In the genomic region with DNA sequence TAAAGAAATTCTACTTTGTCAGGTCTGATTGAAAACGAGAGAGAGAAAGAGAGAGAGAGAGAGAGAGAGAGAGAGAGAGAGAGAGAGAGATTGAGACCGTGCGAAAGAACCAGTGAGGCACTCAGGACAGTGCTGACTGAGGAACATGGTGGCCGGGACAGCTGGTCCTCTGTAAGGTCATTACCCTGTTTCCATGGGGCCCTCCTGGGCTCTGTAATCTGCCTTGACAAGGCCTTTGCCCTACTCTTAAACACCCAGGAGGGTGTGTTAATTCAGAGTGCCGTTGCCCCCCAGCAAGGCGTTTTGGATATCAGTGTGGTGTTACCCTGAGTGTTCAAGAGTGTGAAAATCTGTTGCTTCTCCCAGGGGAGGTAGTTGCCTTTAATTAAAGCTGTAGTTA, we compare ENCODE assay signal across 14 mouse cellular contexts.
DNase-seq lines count a peak whose midpoint lies in the region; ATAC-seq and TF ChIP-seq lines count a peak whose summit lies in the region.
"Had no signal": no experiment of that assay in that cellular context is flagged by ENCODE, and none has a peak within 500 bp of the region (broad histone marks: within the 10 kb centered on the region; RNA-seq: fewer than 3 reads in every experiment).

No protein-coding gene starts in this region.

- WGBS in forebrain, embryonic 11.5 days = 14% methylated on average over 6 of the region's 6 CpGs
- 40% methylated on average over 6 of the region's 6 CpGs for WGBS in forebrain, postnatal 0 days
- WGBS in kidney, embryonic 16.5 days = 42% methylated on average over 6 of the region's 6 CpGs
- WGBS in kidney, embryonic 15.5 days = 42% methylated on average over 6 of the region's 6 CpGs
- 56% methylated on average over 6 of the region's 6 CpGs for WGBS in liver, postnatal 0 days (ENCODE audit: insufficient replicate concordance)

- no peak; the same call in 1 of the 2 replicates for ATAC-seq in forebrain, embryonic 11.5 days (replicated peaks; ENCODE audit: low FRiP score)
- ATAC-seq in forebrain, postnatal 0 days = no peak
- no peak for ATAC-seq in kidney, embryonic 16.5 days (ENCODE audit: low FRiP score, low TSS enrichment)
- no peak for ATAC-seq in kidney, embryonic 15.5 days (replicated peaks; ENCODE audit: low FRiP score)
- peak; percentile 31; the same call in 1 of the 2 replicates for ATAC-seq in liver, postnatal 0 days

- TF ChIP-seq CTCF in forebrain, postnatal 0 days (IDR thresholded peaks at IDR 0.05; ENCODE audit: low read depth) = no peak
- no peak for TF ChIP-seq CTCF in liver, postnatal 0 days (IDR thresholded peaks at IDR 0.05; ENCODE audit: low read depth)

- DNase-seq in forebrain, embryonic 11.5 days (ENCODE audit: low spot score) = peak; percentile 59
- DNase-seq in forebrain, postnatal 0 days = no peak
- peak; percentile 51 for DNase-seq in embryo, embryonic 11 days
- DNase-seq in liver, postnatal 0 days = no peak
- DNase-seq in adrenal gland, postnatal 4 days (ENCODE audit: low spot score in 2 of 2) = no peak
- DNase-seq: adrenal gland, adult 8-10 months; gastrocnemius, postnatal 14 days had no signal

- H3K27me3 ChIP-seq in forebrain, embryonic 11.5 days (ENCODE audit: control insufficient read depth, insufficient read depth, low read length) = no peaks in the 10 kb centered on the region
- no peaks in the 10 kb centered on the region for H3K27me3 ChIP-seq in forebrain, postnatal 0 days (ENCODE audit: insufficient read depth, low read length)
- no peaks in the 10 kb centered on the region for H3K27me3 ChIP-seq in kidney, embryonic 16.5 days (ENCODE audit: insufficient read depth, low read length)
- H3K27me3 ChIP-seq in kidney, embryonic 15.5 days = no peaks in the 10 kb centered on the region
- no peaks in the 10 kb centered on the region for H3K27me3 ChIP-seq in liver, postnatal 0 days (ENCODE audit: insufficient read depth, low read length)
- H3K27me3 ChIP-seq: liver, embryonic 15.5 days; megakaryocyte, embryonic 14.5 days had no signal

- TF ChIP-seq EP300 in liver, postnatal 0 days (IDR thresholded peaks at IDR 0.05; ENCODE audit: low read depth) = no peak

- no peaks in the 10 kb centered on the region for H3K36me3 ChIP-seq in forebrain, embryonic 11.5 days (ENCODE audit: control insufficient read depth, insufficient read depth, low read length)
- no peaks in the 10 kb centered on the region for H3K36me3 ChIP-seq in forebrain, postnatal 0 days (ENCODE audit: insufficient read depth)
- peaks cover 10% of the 10 kb centered on the region for H3K36me3 ChIP-seq in kidney, embryonic 16.5 days (ENCODE audit: insufficient read depth, low read length)
- peaks cover 20% of the 10 kb centered on the region for H3K36me3 ChIP-seq in kidney, embryonic 15.5 days
- peaks cover 29% of the 10 kb centered on the region for H3K36me3 ChIP-seq in liver, postnatal 0 days (replicated peaks; ENCODE audit: insufficient read depth, low read length)

- no peak overlapping the region for H3K27ac ChIP-seq in forebrain, embryonic 11.5 days (ENCODE audit: low read depth, low read length)
- H3K27ac ChIP-seq in forebrain, postnatal 0 days (ENCODE audit: low read depth, low read length) = no peak overlapping the region
- H3K27ac ChIP-seq in kidney, embryonic 16.5 days (ENCODE audit: low read length) = 0 out of 2 replicates have a peak overlapping the region, but pooled peaks have one; percentile 30
- no peak overlapping the region for H3K27ac ChIP-seq in kidney, embryonic 15.5 days
- no peak overlapping the region for H3K27ac ChIP-seq in liver, postnatal 0 days (ENCODE audit: low read depth)

- peak overlapping the region; percentile 16; the same call in 1 of the 2 replicates for H3K9ac ChIP-seq in forebrain, embryonic 11.5 days (ENCODE audit: low read length)
- H3K9ac ChIP-seq in forebrain, postnatal 0 days = no peak overlapping the region
- no peak overlapping the region for H3K9ac ChIP-seq in kidney, embryonic 16.5 days (replicated peaks; ENCODE audit: low read length)
- H3K9ac ChIP-seq in kidney, embryonic 15.5 days = no peak overlapping the region
- H3K9ac ChIP-seq in liver, postnatal 0 days (replicated peaks) = no peak overlapping the region
- H3K9ac ChIP-seq: liver, embryonic 15.5 days had no signal

- no peak overlapping the region for H3K4me2 ChIP-seq in forebrain, embryonic 11.5 days (ENCODE audit: low read depth, low read length, severe bottlenecking)
- H3K4me2 ChIP-seq in forebrain, postnatal 0 days (ENCODE audit: low read depth) = no peak overlapping the region
- H3K4me2 ChIP-seq in kidney, embryonic 16.5 days (replicated peaks; ENCODE audit: low read depth, low read length) = no peak overlapping the region
- no peak overlapping the region for H3K4me2 ChIP-seq in kidney, embryonic 15.5 days
- no peak overlapping the region for H3K4me2 ChIP-seq in liver, postnatal 0 days (ENCODE audit: low read depth, low read length)
- H3K4me2 ChIP-seq: heart, embryonic 11.5 days; liver, embryonic 15.5 days had no signal

- H3K4me1 ChIP-seq in forebrain, embryonic 11.5 days (replicated peaks; ENCODE audit: control insufficient read depth, insufficient read depth, low read length) = peaks cover 32% of the 10 kb centered on the region
- peaks cover 17% of the 10 kb centered on the region for H3K4me1 ChIP-seq in forebrain, postnatal 0 days (ENCODE audit: insufficient read depth)
- peaks cover 74% of the 10 kb centered on the region for H3K4me1 ChIP-seq in kidney, embryonic 16.5 days (ENCODE audit: insufficient read depth, low read length)
- peaks cover 81% of the 10 kb centered on the region for H3K4me1 ChIP-seq in kidney, embryonic 15.5 days
- H3K4me1 ChIP-seq in liver, postnatal 0 days (ENCODE audit: insufficient read depth) = peaks cover 63% of the 10 kb centered on the region

- no peaks in the 10 kb centered on the region for H3K9me3 ChIP-seq in forebrain, embryonic 11.5 days (ENCODE audit: control insufficient read depth, low read length)
- no peaks in the 10 kb centered on the region for H3K9me3 ChIP-seq in forebrain, postnatal 0 days (ENCODE audit: low read length)
- no peaks in the 10 kb centered on the region for H3K9me3 ChIP-seq in kidney, embryonic 16.5 days (ENCODE audit: low read length)
- H3K9me3 ChIP-seq in kidney, embryonic 15.5 days (replicated peaks) = no peaks in the 10 kb centered on the region
- H3K9me3 ChIP-seq in liver, postnatal 0 days (ENCODE audit: low read length) = no peaks in the 10 kb centered on the region
- H3K9me3 ChIP-seq: limb, embryonic 10.5 days; liver, embryonic 15.5 days; megakaryocyte, embryonic 14.5 days had no signal

- H3K4me3 ChIP-seq in forebrain, embryonic 11.5 days (ENCODE audit: low read depth, low read length) = no peak overlapping the region
- no peak overlapping the region for H3K4me3 ChIP-seq in forebrain, postnatal 0 days (ENCODE audit: low read depth, low read length)
- no peak overlapping the region for H3K4me3 ChIP-seq in kidney, embryonic 16.5 days (ENCODE audit: low read length)
- H3K4me3 ChIP-seq in kidney, embryonic 15.5 days (replicated peaks) = no peak overlapping the region
- no peak overlapping the region for H3K4me3 ChIP-seq in liver, postnatal 0 days (ENCODE audit: low read depth, low read length)
- H3K4me3 ChIP-seq: layer of hippocampus, adult 2 months; limb, embryonic 10.5 days; liver, embryonic 15.5 days; megakaryocyte, embryonic 14.5 days had no signal

Comparison
In these comparisons a context has a peak if more than half of its experiments do, and no peak if none do; other contexts are left out.
1. DNase-seq: peak in forebrain, embryonic 11.5 days (single experiment) and embryo, embryonic 11 days (single experiment); none in forebrain, postnatal 0 days (single experiment), liver, postnatal 0 days (single experiment) and adrenal gland, postnatal 4 days (0 of 2).